Mouse (Mus musculus) forebrain, embryonic 11.5 days (tissue): ENCODE data around the gene Mcoln1. TPM values are rescaled to one million over a fixed set of nuclear protein-coding genes. Genes with fewer than 3 reads are reported as not detected.

ENCODE experiments used
- ATAC-seq: fragments of 200-750 bp; cut with Nextera tagmentation; replicated peaks from 2 replicates; pipeline ENCODE4 v1.8.0; 2017; ENCODE audit warnings: moderate TSS enrichment; ENCODE audit not compliant: low FRiP score
- DNase-seq: peaks from one replicate; pipeline ENCODE4 v3.0.0-alpha.2; 2017; ENCODE audit warnings: low spot score
- H3K27ac ChIP-seq: fragments of 300-500 bp; sonication (generic); 2 replicates; pipeline ENCODE4 v1.5.1; 2014; ENCODE audit warnings: low read depth, low read length
- H3K27me3 ChIP-seq: fragments of 300-500 bp; sonication (generic); 2 replicates; pipeline ENCODE4 v1.6.1; 2014; ENCODE audit warnings: mild to moderate bottlenecking, low read length, mixed read lengths; ENCODE audit not compliant: control insufficient read depth, insufficient read depth
- H3K36me3 ChIP-seq: fragments of 300-500 bp; sonication (generic); 2 replicates; pipeline ENCODE4 v1.6.1; 2014; ENCODE audit warnings: mild to moderate bottlenecking, low read length, moderate library complexity, mixed read lengths; ENCODE audit not compliant: control insufficient read depth, insufficient read depth
- H3K4me1 ChIP-seq: fragments of 300-500 bp; sonication (generic); replicated peaks from 2 replicates; pipeline ENCODE4 v1.6.1; 2014; ENCODE audit warnings: low read length, mixed read lengths; ENCODE audit not compliant: control insufficient read depth, insufficient read depth
- H3K4me2 ChIP-seq: fragments of 300-500 bp; sonication (generic); 2 replicates; pipeline ENCODE4 v1.6.1; 2014; ENCODE audit warnings: low read depth, mild to moderate bottlenecking, low read length, moderate library complexity, mixed read lengths; ENCODE audit not compliant: severe bottlenecking
- H3K4me3 ChIP-seq: fragments of 300-500 bp; sonication (generic); 2 replicates; pipeline ENCODE4 v1.5.1; 2014; ENCODE audit warnings: low read depth, low read length
- H3K9ac ChIP-seq: fragments of 300-500 bp; sonication (generic); 2 replicates; pipeline ENCODE4 v1.6.1; 2014; ENCODE audit warnings: low read length
- H3K9me3 ChIP-seq: fragments of 300-500 bp; sonication (generic); 2 replicates; pipeline ENCODE4 v1.6.1; 2016; ENCODE audit warnings: low read length, mixed read lengths; ENCODE audit not compliant: control insufficient read depth
- WGBS: fragments of 180-500 bp; shearing (Covaris S2); extraction: QIAGEN DNeasy Blood & Tissue Kit; methylation state at CpG from one replicate; pipeline ENCODE4 v1.1.7; 2014; 5-methylcytosine and 5-hydroxymethylcytosine counted together
- polyA plus RNA-seq: library from polyadenylated mRNA; unstranded; fragments of >200 nt; fragmentation: Nextera tagmentation; extraction: Ambion mirVana; gene quantifications from 2 replicates; pipeline ENCODE4 v1.2.1, GENCODE M21; 2014

The Mcoln1 gene
- polyA plus RNA-seq, 1 experiment from 2014 or later, result 56.6 TPM

DNA sequence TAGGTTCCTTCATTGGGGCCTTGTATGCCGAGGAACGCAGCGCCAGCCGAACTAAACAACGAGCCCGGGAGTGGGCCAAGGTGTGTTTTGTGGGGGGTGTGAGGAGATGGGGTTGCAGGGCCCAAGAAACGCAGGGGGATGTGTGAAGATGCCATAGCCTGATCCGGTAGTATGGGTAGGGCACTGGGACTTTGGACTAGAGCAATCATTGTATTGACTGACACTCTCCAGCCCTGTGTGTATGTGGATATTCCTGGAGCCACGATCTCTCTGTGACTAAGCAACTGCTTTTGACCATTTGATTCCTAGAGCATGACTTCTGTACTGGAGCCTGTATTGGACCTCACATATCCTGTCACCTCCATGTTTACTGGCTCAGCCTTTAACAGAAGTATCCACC is 36.7 kb downstream of the Mcoln1 start:
- WGBS, result 95% methylated on average over 9 of the region's 9 CpGs
- no peak for DNase-seq
- no peak overlapping the region for H3K9ac ChIP-seq
- H3K27me3 ChIP-seq, result no peaks in the 10 kb centered on the region
- H3K4me3 ChIP-seq, result no peak overlapping the region
- H3K27ac ChIP-seq, result no peak overlapping the region
- no peak overlapping the region for H3K4me2 ChIP-seq
- ATAC-seq, result no peak
- H3K9me3 ChIP-seq, result no peaks in the 10 kb centered on the region
- H3K36me3 ChIP-seq, result no peaks in the 10 kb centered on the region; the same call in 1 of the 2 replicates
- no peaks in the 10 kb centered on the region for H3K4me1 ChIP-seq

DNA sequence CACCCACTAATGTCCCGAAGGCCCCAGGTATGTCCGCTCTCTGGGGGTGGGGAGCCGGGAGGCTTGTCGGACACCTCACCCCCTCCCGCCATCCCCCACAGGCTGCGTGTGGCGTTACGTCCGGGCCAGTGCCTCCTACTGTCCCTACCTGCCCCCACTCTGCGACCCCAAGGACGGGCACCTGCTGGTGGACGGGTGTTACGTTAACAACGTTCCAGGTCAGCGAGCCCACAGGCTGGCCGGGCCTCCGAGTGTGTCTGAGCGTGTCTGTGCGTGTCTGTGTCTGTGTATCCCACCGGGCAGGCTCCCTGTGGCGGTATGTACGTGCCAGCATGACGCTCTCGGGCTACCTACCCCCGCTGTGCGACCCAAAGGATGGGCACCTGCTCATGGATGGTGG is 37.4 kb downstream of the Mcoln1 start:
- Histone ChIP-seq H3K4me2 (no peak overlapping the region), H3K36me3 (no peaks in the 10 kb centered on the region; the same call in 1 of the 2 replicates), H3K9ac (no peak overlapping the region), H3K27ac (no peak overlapping the region), H3K9me3 (no peaks in the 10 kb centered on the region), H3K4me1 (no peaks in the 10 kb centered on the region), H3K27me3 (no peaks in the 10 kb centered on the region), H3K4me3 (no peak overlapping the region)
- 93% methylated on average over 26 of the region's 26 CpGs for WGBS
- DNase-seq, result no peak
- ATAC-seq, result no peak

DNA sequence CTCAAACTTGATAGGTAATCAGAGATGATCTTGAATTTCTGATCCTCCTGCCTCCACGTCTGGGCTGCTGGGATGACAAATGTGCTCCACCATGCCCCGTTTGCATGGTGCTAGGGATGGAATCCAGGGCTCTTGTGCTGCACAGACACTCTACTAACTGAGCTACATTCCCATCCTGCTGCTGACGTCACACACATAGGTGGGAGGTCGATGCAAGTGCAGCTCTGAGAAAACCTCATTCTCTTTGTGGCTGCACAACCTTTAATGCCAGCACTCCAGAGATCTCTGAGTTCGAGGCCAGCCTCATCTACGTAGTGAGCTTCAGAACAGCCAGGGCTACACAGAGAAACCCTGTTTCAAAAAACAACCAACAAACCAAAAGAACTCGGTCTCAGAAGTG is 38.9 kb downstream of the Mcoln1 start:
- H3K4me2 ChIP-seq, result no peak overlapping the region
- H3K27ac ChIP-seq, result no peak overlapping the region
- WGBS, result 84% methylated on average over 7 of the region's 7 CpGs
- no peaks in the 10 kb centered on the region; the same call in 1 of the 2 replicates for H3K36me3 ChIP-seq
- no peak overlapping the region for H3K4me3 ChIP-seq
- ATAC-seq (no peak), DNase-seq (no peak)
- no peaks in the 10 kb centered on the region for H3K27me3 ChIP-seq
- no peaks in the 10 kb centered on the region for H3K4me1 ChIP-seq
- no peak overlapping the region for H3K9ac ChIP-seq
- H3K9me3 ChIP-seq, result no peaks in the 10 kb centered on the region

- Histone ChIP-seq H3K27ac (no peak overlapping the region), H3K4me3 (no peak overlapping the region), H3K4me2 (no peak overlapping the region), H3K4me1 (no peaks in the 10 kb centered on the region), H3K36me3 (no peaks in the 10 kb centered on the region; the same call in 1 of the 2 replicates), H3K27me3 (no peaks in the 10 kb centered on the region), H3K9ac (no peak overlapping the region), H3K9me3 (no peaks in the 10 kb centered on the region)
- ATAC-seq, result no peak
- DNase-seq, result no peak
- 89% methylated on average over 4 of the region's 4 CpGs for WGBS
These were observed 39.8 kb downstream of the Mcoln1 start for GRCm38 (mm10) chr8:3540076-3540475.

GRCm38 (mm10) chr8:3546511-3546910 is 46.3 kb downstream of the Mcoln1 start:
- H3K9ac ChIP-seq, result no peak overlapping the region
- whole genome bisulfite sequencing, result 93% methylated on average over 2 of the region's 2 CpGs
- H3K36me3 ChIP-seq, result no peaks in the 10 kb centered on the region; the same call in 1 of the 2 replicates
- H3K4me3 ChIP-seq, result no peak overlapping the region
- no peaks in the 10 kb centered on the region for H3K27me3 ChIP-seq
- ATAC-seq, result no peak
- no peak overlapping the region for H3K4me2 ChIP-seq
- DNase-seq, result no peak
- no peak overlapping the region for H3K27ac ChIP-seq
- H3K4me1 ChIP-seq, result no peaks in the 10 kb centered on the region
- no peaks in the 10 kb centered on the region for H3K9me3 ChIP-seq

- 97% methylated on average over 1 of the region's 1 CpGs for WGBS
- Histone ChIP-seq H3K4me2 (no peak overlapping the region), H3K9ac (no peak overlapping the region), H3K27me3 (no peaks in the 10 kb centered on the region), H3K27ac (no peak overlapping the region), H3K36me3 (no peaks in the 10 kb centered on the region), H3K4me3 (no peak overlapping the region), H3K4me1 (no peaks in the 10 kb centered on the region), H3K9me3 (no peaks in the 10 kb centered on the region)
- DNase-seq, result no peak
- ATAC-seq, result no peak
These were observed 52.0 kb downstream of the Mcoln1 start for GRCm38 (mm10) chr8:3552240-3552639.

DNA sequence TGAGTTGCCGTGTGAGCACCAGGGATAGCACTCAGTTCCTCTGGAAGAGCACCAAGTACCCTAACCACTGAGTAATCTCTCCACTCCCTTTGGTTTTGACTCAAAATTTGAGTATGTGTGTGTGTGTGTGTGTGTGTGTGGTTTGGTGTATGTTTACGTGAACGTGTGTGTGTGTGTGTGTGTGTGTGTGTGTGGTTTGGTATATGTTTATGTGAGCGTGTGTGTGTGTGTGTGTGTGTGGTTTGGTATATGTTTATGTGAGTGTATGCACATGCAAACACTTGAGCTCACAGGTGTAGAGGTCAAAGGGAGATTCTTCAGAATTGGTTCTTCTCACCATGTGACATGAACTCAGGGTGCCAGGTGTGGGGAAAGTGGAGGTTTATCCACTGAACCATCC is 55.9 kb downstream of the Mcoln1 start:
- ATAC-seq (peak; percentile 89), DNase-seq (no peak)
- H3K9ac ChIP-seq, result no peak overlapping the region
- 68% methylated on average over 4 of the region's 4 CpGs for WGBS
- no peak overlapping the region for H3K27ac ChIP-seq
- H3K9me3 ChIP-seq, result no peaks in the 10 kb centered on the region
- no peaks in the 10 kb centered on the region for H3K27me3 ChIP-seq
- H3K4me3 ChIP-seq, result no peak overlapping the region
- no peaks in the 10 kb centered on the region for H3K36me3 ChIP-seq
- no peaks in the 10 kb centered on the region for H3K4me1 ChIP-seq
- H3K4me2 ChIP-seq, result no peak overlapping the region

Other genes with a start within 250 kb of the Mcoln1 start
- 40.3 and 46.2 TPM in 2 replicates for gene Insr, start 220.8 kb upstream of the Mcoln1 start, polyA plus RNA-seq
- not detected in 2 replicates for gene A430078G23Rik, start 147.0 kb upstream of the Mcoln1 start, polyA plus RNA-seq
- 10.4 and 12.3 TPM in 2 replicates for gene Arhgef18, start 107.5 kb upstream of the Mcoln1 start, polyA plus RNA-seq
- 2.9 and 3.8 TPM in 2 replicates for gene Pex11g, start 32.8 kb upstream of the Mcoln1 start, polyA plus RNA-seq
- gene Tex45, start 29.6 kb upstream of the Mcoln1 start, polyA plus RNA-seq, result 0.33 TPM in 1 of 2 replicates, not detected in the other
- gene Zfp358, start 7.3 kb upstream of the Mcoln1 start, polyA plus RNA-seq, result 34.1 and 35.1 TPM in 2 replicates
- gene Pnpla6, start 14.9 kb downstream of the Mcoln1 start, polyA plus RNA-seq, result 19.2 and 25.0 TPM in 2 replicates
- gene C330021F23Rik, start 67.5 kb downstream of the Mcoln1 start, polyA plus RNA-seq, result 7.2 and 7.8 TPM in 2 replicates
- 15.5 and 16.4 TPM in 2 replicates for gene Camsap3, start 86.8 kb downstream of the Mcoln1 start, polyA plus RNA-seq
- gene Xab2, start 120.9 kb downstream of the Mcoln1 start, polyA plus RNA-seq, result 64.9 and 72.4 TPM in 2 replicates
- gene Pet100, start 121.1 kb downstream of the Mcoln1 start, polyA plus RNA-seq, result 88.2 and 93.2 TPM in 2 replicates
- gene Pcp2, start 125.1 kb downstream of the Mcoln1 start, polyA plus RNA-seq, result 0.51 TPM in 1 of 2 replicates, not detected in the other
- gene Stxbp2, start 130.5 kb downstream of the Mcoln1 start, polyA plus RNA-seq, result 36.7 and 37.2 TPM in 2 replicates
- 0.41 and 0.68 TPM in 2 replicates for gene Retn, start 155.3 kb downstream of the Mcoln1 start, polyA plus RNA-seq
- 0.29 TPM in 1 of 2 replicates, not detected in the other for gene Mcemp1, start 165.3 kb downstream of the Mcoln1 start, polyA plus RNA-seq
- 9.3 and 12.1 TPM in 2 replicates for gene Fcor, start 171.9 kb downstream of the Mcoln1 start, polyA plus RNA-seq
- gene Trappc5, start 175.8 kb downstream of the Mcoln1 start, polyA plus RNA-seq, result 34.3 and 42.9 TPM in 2 replicates
- gene Fcer2a, start 193.7 kb downstream of the Mcoln1 start, polyA plus RNA-seq, result 0.16 and 0.24 TPM in 2 replicates
- gene Clec4g, start 220.2 kb downstream of the Mcoln1 start, polyA plus RNA-seq, result 0.20 and 0.56 TPM in 2 replicates
- not detected in 2 replicates for gene Cd209a, start 248.5 kb downstream of the Mcoln1 start, polyA plus RNA-seq